Mouse (Mus musculus) lung, postnatal 4 days (tissue): ENCODE measurements around the gene Ezr.
A peak's percentile ranks its signal among the peaks of the same experiment; 100 is the strongest.

Experiments
- DNase-seq, 2 experiments: peaks; one replicate each; pipeline ENCODE4 v3.0.0; 2021

Gene Ezr

DNA sequence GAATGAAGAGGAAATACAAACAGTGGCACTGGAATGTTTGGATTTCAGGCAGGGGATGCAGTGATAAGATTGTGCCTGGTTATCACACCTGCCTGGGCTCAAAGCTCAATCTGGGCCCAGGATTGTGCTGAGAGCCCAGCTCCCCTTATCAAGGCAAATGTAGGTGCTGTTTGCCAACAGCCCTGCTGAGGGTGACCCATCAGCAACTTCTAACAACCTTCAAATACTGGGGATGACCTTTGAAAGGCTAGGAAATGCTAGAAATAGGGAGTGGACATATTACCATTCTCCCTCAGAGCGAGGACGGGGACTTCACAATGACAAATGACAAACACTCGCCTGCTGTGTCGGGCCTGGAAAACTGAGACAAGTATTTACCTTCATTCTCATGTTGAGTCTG, 15.8 kb downstream of the Ezr start:
- no peak for DNase-seq

DNA sequence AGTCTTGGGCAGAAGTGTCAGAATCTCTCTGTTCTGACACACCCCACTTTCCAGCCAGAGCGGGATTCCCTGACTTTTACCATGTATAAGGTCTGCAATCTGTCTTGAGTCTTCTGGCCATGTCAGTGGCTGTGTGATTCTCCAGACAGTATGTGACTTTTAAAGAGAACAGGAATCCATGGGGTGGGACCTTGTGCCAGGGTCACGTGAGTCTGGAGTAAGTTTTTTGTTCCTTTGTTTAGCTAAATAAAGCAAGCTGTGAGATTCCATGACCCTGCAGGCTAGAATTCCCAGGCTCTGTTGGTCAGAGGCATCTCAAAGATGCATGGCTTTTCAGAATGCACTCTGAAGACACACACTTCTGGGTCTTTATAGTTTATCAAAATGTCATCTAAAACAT, 16.7 kb downstream of the Ezr start:
- peak in 1 of 2 experiments; percentile 33 for DNase-seq

DNA sequence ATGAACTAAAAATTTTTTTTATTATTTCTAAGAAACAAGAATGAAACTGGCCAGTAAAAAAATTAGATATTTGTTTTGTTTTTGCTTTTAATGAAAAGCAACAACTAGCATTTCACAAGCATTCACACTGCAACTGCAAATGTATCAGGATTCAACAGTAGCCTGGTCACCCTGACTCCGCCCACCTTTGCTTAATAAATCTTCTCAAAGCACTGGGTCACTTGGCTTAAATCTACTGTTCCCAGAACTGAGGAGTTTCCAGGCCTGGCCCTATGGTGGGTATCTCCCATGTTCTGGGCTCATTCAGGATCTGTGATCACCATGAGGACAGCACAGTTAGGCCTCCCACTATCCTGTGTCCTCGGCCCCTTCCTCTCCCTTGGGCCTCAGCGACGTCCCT, 17.9 kb downstream of the Ezr start:
- no peak for DNase-seq

DNA sequence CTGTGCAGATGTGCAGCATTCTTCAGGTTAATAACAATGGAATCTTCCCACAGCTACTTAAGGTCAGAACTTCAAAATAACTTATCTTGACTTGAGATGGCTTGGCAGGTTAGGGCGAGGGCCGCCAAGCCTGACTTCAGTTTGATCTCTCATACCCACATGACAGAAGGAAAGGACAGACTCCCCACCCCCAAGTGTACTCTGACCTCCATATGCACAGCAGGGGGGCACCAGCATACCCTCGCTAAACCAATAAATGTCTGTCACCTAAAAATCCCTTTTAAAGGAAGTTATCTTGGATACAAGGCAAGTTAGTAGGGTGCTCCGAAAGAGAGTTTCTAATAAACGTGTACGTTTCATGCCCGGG, 18.4 kb downstream of the Ezr start:
- DNase-seq: no peak

DNA sequence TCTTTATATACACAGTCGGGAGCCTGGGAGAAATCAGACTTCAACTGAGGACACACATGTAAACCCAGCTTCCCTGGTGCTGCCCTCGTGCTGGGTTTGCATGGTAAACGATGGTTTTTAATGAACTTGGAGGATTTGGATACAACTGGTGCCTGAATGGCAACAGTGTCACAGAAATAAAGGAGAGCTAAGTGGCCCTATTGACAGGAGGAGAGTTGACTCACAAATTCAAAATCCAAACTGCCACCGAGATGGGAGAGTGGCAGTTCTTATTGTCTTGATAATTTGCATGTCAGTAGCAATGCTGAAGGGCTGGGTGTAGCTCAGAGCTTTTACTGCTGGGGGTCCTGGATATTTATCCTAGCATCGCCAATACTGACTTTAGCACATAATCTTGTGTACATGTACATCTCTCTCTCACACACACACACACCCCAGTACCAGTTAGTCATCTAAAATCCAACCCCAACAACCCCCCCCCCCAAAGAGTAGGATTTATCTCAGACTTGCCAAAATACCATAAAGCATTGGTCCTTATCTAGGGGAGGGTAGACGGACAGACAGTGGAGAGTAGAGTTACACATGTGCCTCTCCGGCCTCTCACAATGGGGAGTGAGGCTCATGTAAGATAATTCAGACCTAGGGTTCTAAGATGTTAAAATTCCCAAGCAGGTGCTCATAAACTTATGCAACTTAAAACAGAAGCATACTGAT, 18.9 kb downstream of the Ezr start:
- no peak for DNase-seq

DNA sequence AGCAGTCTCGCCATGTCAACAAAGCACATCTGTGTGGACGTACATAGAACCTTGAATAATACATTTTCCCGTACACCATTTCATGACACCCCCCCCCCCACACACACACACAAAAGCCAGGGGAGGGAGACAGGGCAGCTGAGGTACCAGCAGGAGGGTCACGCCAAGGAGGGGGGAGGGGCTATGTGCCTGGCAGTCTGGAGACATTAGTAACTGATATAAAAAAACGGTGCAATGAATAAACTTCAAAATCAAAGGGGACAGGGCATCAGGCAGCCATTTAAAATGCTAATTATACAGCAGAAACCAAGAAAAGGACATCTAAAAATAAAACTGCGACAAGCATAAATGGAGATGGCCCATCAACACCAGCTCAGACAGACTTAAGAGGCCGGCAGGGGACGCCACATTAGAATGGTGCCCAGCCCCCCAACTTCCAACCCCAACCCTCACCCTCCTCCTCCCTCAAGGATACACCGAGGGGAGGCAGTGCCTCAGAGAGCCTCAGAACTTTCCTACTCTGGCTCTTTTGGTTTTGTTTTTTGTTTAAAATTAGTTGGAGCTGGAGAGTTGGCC, 22.8 kb downstream of the Ezr start:
- no peak for DNase-seq

DNA sequence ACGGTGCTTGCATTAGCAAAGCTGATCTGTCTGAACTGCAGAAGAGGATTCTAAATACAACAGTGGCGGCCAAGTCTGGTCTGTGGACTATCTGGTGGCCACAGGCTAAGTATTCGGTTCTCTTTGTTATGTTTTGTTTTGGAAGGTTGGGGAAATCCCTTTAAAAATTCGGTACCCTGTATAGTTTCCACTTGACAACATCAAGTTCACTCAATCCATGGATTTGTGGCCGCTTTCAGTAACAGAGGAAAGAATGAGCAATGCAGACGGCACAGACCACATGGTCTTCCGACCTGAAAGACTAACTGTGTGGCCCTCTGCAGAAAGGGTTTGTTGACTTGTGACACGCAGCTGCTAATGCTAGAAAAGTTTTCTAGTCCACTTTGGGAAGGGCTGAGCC, 23.7 kb downstream of the Ezr start:
- no peak for DNase-seq

DNA sequence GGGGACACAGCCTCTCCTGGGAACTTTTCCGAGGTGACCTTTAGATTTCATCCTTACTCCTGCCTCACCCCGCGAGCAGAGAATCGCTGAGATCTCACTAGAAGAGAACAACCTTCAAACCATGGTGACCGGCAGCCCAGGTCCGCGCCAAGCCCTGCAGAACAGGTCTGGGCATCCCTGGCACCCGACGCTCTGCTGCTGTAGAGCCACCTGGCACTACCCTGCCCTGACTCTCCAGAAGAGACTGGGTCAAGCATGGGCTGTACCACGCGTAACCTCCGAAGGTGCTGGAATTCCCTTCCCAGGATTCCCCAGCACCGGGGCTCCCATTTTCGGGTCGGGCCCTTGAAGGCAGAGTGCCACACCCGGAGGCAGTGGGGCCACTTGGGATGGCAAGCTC, 24.7 kb downstream of the Ezr start:
- DNase-seq: no peak

DNA sequence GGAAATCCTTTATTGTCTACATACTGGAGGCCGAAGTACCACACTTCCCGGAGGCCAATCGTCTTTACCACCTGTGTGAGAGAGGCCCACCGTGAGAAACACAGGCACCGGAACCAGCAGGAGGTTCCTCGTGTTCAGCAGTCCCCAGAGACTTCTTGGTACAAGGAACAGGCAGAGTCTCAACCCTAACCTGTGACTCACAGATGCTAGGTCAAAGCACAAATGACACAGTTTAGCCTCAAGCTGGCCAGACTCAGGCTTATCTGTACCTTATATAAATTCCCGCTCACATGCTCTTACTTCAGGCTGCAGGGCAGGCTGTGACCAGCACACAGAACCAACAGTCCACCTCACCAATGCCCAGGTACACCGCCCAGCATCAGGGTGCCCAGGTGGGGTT, 26.7 kb downstream of the Ezr start:
- DNase-seq: no peak

DNA sequence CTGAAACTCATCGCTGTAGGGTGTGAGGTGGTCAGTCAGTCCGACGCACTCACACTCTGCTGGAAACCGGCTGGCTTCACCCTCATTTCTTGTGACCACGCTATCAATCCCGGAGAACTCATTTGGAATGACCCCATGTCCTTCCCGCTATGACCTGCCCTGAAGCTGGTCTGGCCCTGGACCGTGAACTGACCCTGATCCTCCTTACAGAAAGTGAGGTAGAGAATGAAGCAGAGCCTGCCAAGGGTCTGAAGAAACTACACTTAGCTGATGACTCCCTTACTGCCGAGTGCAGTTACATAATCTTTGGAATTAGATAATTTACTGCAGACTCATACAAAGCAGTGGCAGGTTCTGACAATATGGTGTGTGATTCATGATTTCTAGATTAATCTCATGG, 27.4 kb downstream of the Ezr start:
- no peak for DNase-seq

DNA sequence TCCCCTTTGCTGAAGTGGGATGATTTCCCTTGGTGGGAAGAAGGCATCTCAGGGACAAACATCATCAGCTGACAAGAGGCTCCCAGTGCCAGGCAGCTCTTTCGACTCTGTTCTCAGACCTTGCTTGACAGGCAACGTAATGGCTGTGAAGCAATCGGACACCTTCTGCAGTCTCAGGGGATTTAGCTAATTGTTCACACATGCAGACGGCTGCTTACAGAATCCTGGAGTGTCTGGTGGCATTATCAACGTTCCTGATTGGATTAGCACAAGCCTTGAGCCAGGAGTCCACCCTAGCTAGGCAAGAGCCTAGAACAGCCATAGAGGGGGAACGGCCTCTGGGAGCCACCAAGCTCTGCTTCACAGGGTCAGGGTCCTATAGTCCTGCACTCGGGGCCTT, 30.2 kb downstream of the Ezr start:
- DNase-seq: no peak

DNA sequence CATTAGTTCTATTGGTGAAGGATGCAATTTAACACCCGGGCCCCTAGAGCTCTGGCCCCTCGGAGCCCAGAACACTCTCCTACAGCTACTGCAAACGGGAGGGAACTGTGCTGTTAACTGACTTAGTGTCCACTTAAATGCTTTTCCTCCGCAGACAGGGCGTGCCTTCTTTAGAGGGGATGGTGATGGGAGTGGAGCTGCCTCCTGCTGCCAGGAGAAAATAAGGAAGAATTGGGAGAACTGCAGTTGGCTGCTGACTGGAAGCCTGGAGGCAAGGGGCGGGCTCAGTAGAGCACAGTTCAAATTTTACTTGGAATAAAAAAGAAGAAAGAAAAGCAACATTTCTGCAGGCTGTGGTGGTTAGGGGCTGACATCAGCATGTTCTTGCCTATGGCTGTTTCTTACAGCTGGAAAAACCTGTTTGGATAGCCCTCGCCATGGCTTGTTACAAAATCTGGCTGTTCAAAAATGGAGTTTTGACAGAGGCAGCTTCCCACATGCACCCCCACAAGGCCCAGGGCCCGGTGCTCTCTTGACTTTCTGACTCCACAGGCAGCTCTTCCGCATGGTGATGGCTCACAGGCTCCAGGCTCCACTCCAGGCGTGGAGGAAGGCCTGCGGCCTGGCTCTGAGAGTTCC, 31.2 kb downstream of the Ezr start:
- DNase-seq: peak; percentile 53 to 87

DNA sequence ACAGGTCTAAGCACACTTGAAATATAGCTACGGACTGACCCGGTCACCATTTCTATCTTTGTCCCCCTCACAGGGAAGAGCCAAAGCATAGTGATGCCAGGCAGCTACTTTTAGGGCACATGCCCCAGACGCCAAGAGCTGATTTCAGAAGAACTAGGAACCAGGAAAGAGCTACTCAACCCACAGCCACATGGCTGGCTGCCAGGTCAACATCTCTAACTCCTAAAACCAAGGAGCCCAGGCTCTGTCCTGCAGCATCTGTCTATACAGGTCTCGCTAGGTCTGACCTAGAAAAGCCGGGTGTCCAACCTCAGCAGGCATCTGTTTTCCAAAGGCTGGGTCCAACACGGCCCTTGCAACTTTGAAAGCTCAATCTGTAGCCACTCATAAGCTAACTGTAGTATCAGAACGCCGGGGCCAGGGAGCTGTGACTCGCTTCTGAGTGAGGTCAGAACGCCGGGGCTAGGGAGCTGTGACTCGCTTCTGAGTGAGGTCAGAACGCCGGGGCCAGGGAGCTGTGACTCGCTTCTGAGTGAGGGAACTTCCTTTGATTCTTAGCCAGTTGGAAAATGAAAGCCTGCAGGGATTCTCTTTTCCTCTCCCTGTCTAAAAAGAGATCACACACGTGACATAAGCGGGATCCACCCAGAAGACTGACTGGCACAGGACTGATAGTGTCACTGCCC, 33.7 kb downstream of the Ezr start:
- DNase-seq: peak; percentile 52 to 62

DNA sequence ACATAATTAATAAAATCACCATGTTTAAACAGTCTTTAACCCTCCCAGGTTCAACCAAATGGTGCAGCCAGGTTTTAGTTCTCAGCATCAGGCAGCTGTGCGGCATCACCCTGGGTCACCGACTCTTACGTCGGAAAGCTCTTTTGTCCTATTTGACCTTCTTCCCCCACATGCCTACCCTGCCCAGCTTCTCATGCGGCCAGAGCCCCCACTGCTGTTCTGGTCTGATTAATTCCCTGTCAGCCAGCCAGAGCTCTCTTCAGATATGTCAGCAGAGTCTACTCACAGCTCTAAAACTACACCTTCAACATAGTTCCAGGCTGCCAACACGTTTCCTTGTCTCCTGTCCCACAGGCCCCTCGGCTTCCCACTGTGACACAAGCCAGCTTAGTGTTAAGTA, 35.1 kb downstream of the Ezr start:
- DNase-seq: no peak

DNA sequence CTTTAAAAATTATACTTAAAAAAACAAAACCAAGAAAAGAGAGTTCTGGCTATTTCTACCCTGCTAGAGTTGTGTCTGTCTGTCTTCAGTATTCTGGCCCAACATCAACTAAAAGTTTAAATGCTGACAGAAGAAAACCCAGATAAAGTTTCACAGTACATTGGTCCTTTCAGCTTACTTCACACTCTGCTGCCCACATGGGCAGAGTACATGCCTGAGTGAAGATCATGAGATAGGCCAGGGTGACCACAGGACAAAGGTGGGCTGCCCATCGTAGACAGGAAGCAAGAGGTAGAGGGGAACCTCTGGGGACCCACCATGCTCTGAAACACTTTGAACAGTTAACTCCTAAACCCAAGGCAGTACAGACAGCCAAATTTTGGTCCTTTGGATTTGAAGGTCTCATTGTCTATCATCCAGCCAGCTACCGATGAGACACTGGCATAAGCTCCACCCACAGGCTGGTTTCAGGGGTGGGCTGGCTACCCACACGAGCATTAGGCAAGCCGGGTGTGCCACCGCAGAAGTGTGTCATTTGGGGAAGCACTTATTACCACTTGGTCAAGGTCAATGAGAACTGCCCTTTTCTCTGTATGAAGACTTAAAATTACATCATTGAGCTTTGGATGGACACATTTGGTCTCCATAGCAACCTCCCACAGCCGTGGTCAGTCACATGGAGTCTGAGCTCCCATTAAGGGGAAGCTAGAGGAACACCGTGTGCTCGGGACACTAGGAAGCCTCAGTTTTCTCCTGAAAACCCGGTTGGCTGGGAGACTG, 35.9 kb downstream of the Ezr start:
- DNase-seq: peak; percentile 73 to 78

DNA sequence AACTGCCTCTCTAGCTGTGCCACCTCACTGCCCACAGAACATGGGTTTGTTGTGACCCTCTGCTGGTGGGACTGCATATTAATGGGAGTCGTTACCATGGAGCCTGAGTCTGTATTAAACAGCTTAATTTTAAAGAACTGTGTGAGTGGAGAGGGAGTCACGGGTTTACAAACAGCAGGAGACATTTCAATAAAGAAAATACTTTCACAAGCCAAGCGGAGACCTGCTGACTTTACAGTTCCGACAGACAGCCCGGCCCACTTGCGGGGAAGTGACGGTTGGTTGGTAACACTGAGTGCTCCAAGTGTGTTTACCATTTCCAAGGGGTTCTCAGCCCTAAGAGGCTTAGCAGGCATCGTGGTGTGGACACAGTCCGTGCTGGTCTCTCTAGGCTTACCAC, 36.6 kb downstream of the Ezr start:
- peak; percentile 58 to 76 for DNase-seq

DNA sequence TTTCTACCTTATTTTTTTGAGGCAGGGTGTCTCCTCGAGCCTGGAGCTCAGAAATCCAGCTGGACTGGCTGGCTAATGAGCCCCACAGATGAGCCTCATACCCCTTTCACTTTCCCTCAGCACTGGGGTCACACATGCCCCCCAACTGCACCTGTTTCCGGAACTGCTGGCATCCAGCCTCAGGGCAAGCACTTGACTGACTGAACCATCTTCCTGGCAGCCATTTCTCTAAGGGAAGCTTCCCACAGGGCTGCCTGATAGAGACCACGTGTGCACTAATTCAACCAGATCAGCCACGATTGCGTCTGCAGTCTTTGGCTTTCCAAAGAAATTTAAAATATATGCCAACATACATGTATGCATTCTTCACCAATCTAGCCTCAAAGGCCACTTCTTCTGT, 37.1 kb downstream of the Ezr start:
- no peak for DNase-seq

DNA sequence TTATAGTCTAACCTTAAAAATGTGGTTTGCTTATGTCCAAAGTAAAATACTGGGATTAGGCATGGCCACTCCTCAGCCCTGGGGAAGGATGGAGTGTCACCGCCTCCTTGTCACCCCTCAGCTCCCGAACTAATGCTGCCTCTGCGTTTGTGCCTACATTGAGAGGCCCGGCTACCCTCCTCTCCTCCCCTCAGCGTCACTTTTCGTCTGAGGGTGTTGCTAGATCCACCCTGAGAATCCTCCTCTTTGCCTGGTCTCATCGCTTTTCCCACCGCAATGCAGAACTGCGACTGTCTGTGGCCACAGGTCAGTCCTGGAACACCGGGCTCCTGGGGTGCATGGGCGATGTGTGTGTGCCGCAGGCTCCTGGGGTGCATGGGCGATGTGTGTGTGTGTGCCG, 37.7 kb downstream of the Ezr start:
- DNase-seq: no peak

DNA sequence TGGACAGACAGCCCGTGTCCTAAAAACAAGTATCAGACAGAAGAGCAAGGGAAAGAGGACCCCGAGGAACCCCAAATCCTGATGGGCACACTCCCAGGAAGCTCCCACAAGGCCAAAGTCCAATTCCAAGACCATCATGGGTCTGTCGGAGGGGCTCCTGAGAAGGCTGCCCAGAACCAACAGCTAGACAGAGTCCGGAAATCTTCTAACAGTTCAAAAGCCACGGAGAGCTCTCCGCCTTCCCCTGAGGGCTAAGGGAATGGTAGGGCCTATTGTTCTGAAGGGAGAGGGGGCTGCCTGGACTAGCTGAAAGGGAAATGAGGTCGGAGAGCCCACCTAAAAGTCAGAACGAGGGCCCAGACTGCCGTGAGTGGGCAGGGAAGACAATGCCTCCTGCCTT, 38.2 kb downstream of the Ezr start:
- no peak for DNase-seq

DNA sequence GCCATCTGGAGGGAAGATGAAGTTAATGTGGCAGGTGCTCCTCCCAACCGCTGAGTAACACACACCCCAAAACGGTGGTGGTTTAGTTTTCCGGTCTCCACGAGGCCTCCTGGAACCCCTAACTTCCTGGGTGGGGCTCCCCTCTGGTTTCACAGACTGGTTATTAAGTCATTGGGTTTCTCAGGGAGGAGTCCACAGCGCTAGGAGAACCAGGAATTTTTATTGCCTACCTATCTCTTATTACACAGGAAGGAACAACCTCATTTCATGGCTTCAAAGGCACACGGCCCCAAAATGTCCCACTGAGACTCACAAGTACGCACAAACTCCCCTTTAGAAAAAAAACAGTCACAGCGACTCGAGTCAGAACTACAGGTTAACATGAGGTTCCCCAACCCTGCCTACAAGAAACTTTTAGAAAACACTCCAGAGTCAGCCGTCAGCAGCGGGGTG, 38.8 kb downstream of the Ezr start:
- DNase-seq: peak; percentile 28 to 39

DNA sequence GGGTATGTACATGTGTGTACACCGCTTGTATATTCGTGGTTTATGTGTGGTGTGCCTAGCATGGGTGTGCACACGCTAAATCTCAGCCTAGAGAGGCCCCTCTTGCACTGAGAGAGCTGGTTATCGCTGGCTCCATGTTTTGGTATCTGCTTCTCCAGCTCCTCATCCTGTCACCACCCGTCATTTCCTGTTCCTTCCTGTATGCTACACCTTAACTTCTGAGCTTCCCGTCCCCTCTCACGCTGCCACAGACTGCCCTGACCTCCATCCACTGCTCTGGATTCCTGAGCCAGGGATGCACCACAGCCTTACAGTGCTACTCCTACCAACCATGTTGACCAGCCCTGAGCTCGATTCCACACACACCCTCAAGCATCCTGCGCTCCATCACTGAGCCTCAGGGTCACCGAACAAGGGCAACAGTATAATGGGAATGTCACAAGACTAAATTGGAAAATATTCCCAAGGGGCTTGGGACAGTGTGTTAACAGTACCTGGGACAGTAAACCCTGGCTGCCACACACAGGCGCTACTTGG, 39.5 kb downstream of the Ezr start:
- DNase-seq: no peak

DNA sequence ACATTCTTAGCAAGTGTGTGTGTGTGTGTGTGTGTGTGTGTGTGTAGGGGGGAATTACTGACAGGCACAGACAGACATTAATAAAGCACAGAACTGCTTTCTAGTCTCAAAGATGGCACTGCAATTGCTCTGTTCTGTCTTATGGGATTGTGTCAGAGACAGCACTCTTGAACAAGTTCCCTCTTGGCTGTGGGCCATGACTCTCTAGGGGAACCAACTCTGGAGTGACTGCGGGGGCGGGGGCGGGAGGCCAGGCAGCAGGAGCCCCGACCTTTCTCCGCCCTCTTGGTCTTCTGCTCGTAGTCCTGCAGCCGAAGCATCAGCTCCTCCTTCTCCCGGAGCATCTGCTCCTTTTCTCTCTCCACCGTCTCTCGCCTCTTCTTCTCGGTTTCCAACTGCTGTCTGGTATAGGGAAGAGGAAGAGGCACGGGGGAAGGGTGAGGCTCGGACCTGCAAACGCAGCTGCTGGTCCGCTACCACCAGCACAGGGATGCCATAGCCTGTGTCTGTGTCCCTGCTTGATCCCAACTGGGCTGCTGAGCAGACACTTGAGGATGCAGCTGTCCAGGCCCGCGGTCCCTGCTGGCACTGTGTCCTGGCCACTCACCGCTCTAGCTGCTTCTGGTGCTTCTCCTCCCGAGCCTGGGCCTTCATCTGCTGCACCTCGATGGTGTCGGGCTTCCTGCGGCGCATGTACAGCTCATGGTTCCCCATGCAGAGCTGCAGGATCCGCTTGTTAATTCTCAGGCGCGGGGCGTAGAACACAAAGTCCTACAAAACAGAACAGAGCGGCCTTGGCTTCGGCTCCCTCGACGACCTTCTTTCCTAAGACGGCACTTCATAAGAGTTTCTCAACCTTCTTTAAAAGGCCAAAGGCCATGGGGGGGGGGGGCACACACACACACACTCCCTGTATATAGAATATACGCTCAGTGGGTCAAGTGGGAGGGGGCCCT, 40.2 kb downstream of the Ezr start:
- DNase-seq: peak; percentile 61 to 76
